Mouse (Mus musculus): ENCODE measurements around the gene Obsl1. TPM values are rescaled to one million over a fixed set of nuclear protein-coding genes. Genes with fewer than 3 reads are reported as not detected.

Gene Obsl1
- polyA plus RNA-seq, 2 experiments: 5.3 to 9.7 TPM

- H3K9ac ChIP-seq (replicated peaks): no peak overlapping the region
- H3K4me2 ChIP-seq (ENCODE audit: low read depth): no peak overlapping the region
- ATAC-seq (ENCODE audit: insufficient read depth): no peak
- no peak for TF ChIP-seq CTCF (IDR thresholded peaks at IDR 0.05; ENCODE audit: low read depth)
- no peak for TF ChIP-seq EP300 (IDR thresholded peaks at IDR 0.05; ENCODE audit: low read depth)
- H3K27ac ChIP-seq: no peak overlapping the region
- peaks cover 36% of the 10 kb centered on the region for H3K27me3 ChIP-seq (ENCODE audit: control insufficient read depth, insufficient read depth, low read length)
- no peaks in the 10 kb centered on the region for H3K36me3 ChIP-seq (replicated peaks; ENCODE audit: control insufficient read depth, insufficient read depth, low read depth)
- no peak for DNase-seq (ENCODE audit: low read depth in 3 of 3, low spot score in 3 of 3)
- no peak overlapping the region for H3K4me3 ChIP-seq (ENCODE audit: insufficient read depth in 1 of 2, low read depth in 2 of 2, low read length in 2 of 2)
- WGBS (ENCODE audit: insufficient replicate concordance): 86% methylated on average over 11 of the region's 11 CpGs
- H3K9me3 ChIP-seq (ENCODE audit: control insufficient read depth, low read length): no peaks in the 10 kb centered on the region
- peaks cover 7 to 9% of the 10 kb centered on the region in 2 experiments for H3K4me1 ChIP-seq (replicated peaks; ENCODE audit: control insufficient read depth in 2 of 2, insufficient read depth in 2 of 2, low read length in 1 of 2)
Observed at GRCm38 (mm10) chr1:75476441-75476840, 29.8 kb downstream of the Obsl1 start.

- Histone ChIP-seq H3K4me3 (ENCODE audit: insufficient read depth in 1 of 2, low read depth in 2 of 2, low read length in 2 of 2) (no peak overlapping the region), H3K27me3 (ENCODE audit: control insufficient read depth, insufficient read depth, low read length) (peaks cover 8% of the 10 kb centered on the region)
Observed at GRCm38 (mm10) chr1:75469287-75469825, 36.9 kb downstream of the Obsl1 start.

GRCm38 (mm10) chr1:75467215-75467927 lies 38.9 kb downstream of the Obsl1 start:
- H3K9ac ChIP-seq (replicated peaks): no peak overlapping the region
- DNase-seq (ENCODE audit: low read depth in 3 of 3, low spot score in 3 of 3): peak; percentile 46 to 61 (median 47)
- no peak overlapping the region for H3K4me2 ChIP-seq (ENCODE audit: low read depth)
- peak; percentile 10; the same call in 1 of the 2 replicates for ATAC-seq (ENCODE audit: insufficient read depth)
- no peaks in the 10 kb centered on the region for H3K36me3 ChIP-seq (replicated peaks; ENCODE audit: control insufficient read depth, insufficient read depth, low read depth)
- H3K27me3 ChIP-seq (ENCODE audit: control insufficient read depth, insufficient read depth, low read length): peaks cover 8% of the 10 kb centered on the region
- 6% methylated on average over 14 of the region's 14 CpGs for WGBS (ENCODE audit: insufficient replicate concordance)
- H3K9me3 ChIP-seq (ENCODE audit: control insufficient read depth, low read length): no peaks in the 10 kb centered on the region
- H3K27ac ChIP-seq: no peak overlapping the region
- H3K4me3 ChIP-seq (ENCODE audit: insufficient read depth in 1 of 2, low read depth in 2 of 2, low read length in 2 of 2): no peak overlapping the region
- peaks cover 18 to 30% of the 10 kb centered on the region in 2 experiments for H3K4me1 ChIP-seq (replicated peaks; ENCODE audit: control insufficient read depth in 2 of 2, insufficient read depth in 2 of 2, low read length in 1 of 2)
- TF ChIP-seq EP300 (IDR thresholded peaks at IDR 0.05; ENCODE audit: low read depth) (no peak), CTCF (IDR thresholded peaks at IDR 0.05; ENCODE audit: low read depth) (peak; percentile 89)

More at GRCm38 (mm10) chr1:75469287-75469825, 36.9 kb downstream of the Obsl1 start:
- ATAC-seq (ENCODE audit: insufficient read depth): no peak
- no peak for TF ChIP-seq EP300 (IDR thresholded peaks at IDR 0.05; ENCODE audit: low read depth)
- TF ChIP-seq CTCF (IDR thresholded peaks at IDR 0.05; ENCODE audit: low read depth): no peak
- DNase-seq (ENCODE audit: low read depth in 3 of 3, low spot score in 3 of 3): no peak
- Histone ChIP-seq H3K9me3 (ENCODE audit: control insufficient read depth, low read length) (no peaks in the 10 kb centered on the region), H3K36me3 (replicated peaks; ENCODE audit: control insufficient read depth, insufficient read depth, low read depth) (no peaks in the 10 kb centered on the region), H3K4me1 (replicated peaks; ENCODE audit: control insufficient read depth in 2 of 2, insufficient read depth in 2 of 2, low read length in 1 of 2) (peaks cover 6 to 12% of the 10 kb centered on the region in 2 experiments), H3K9ac (replicated peaks) (no peak overlapping the region), H3K27ac (no peak overlapping the region), H3K4me2 (ENCODE audit: low read depth) (no peak overlapping the region)
- 64% methylated on average over 17 of the region's 17 CpGs for whole genome bisulfite sequencing (ENCODE audit: insufficient replicate concordance)

DNA sequence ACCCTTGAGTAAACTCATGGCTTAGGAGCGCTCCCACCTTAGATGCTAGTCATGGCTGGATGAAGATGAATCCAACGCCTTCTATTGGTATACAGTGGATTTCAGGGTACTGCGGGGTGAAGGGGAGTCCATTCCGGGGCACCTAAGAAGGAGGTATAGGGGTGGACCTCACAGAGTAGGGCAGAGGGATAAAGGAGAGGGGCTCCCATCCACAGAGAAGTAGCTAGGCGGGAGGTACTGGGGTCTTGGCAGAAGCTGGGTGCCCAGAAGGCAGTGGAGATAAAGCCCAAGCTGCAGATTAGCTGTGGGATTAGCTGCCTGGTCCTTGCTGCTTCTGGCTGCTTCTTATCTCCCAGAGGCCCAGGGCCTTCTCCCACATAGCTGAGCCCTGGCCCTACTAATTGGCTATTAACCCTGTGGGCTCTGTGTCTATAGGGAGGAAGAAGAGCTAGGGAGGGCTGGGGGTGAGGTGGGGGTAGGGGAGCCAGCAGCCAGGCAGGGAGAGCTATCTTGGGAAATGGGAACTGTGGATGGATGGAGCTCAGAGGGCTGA lies 42.5 kb downstream of the Obsl1 start:
- DNase-seq (ENCODE audit: low read depth in 3 of 3, low spot score in 3 of 3) (peak in 2 of 3 experiments; percentile 50 to 58), ATAC-seq (ENCODE audit: insufficient read depth) (peak; percentile 86)
- H3K27me3 ChIP-seq (ENCODE audit: control insufficient read depth, insufficient read depth, low read length): peaks cover 21% of the 10 kb centered on the region
- peak overlapping the region; percentile 1 for H3K9ac ChIP-seq (replicated peaks)
- no peak overlapping the region; the same call in 1 of the 2 replicates for H3K27ac ChIP-seq
- TF ChIP-seq EP300 (IDR thresholded peaks at IDR 0.05; ENCODE audit: low read depth) (peak; percentile 70), CTCF (IDR thresholded peaks at IDR 0.05; ENCODE audit: low read depth) (no peak)
- peak overlapping the region; percentile 56 for H3K4me2 ChIP-seq (ENCODE audit: low read depth)
- 34% methylated on average over 5 of the region's 5 CpGs for WGBS (ENCODE audit: insufficient replicate concordance)
- H3K4me3 ChIP-seq (ENCODE audit: insufficient read depth in 1 of 2, low read depth in 2 of 2, low read length in 2 of 2): peak overlapping the region in 1 of 2 experiments; percentile 17; a peak in 1 of 4 replicates
- H3K9me3 ChIP-seq (ENCODE audit: control insufficient read depth, low read length): no peaks in the 10 kb centered on the region
- peaks cover 18 to 36% of the 10 kb centered on the region in 2 experiments for H3K4me1 ChIP-seq (replicated peaks; ENCODE audit: control insufficient read depth in 2 of 2, insufficient read depth in 2 of 2, low read length in 1 of 2)
- no peaks in the 10 kb centered on the region for H3K36me3 ChIP-seq (replicated peaks; ENCODE audit: control insufficient read depth, insufficient read depth, low read depth)

GRCm38 (mm10) chr1:75462636-75463035 lies 43.6 kb downstream of the Obsl1 start:
- no peaks in the 10 kb centered on the region for H3K9me3 ChIP-seq (ENCODE audit: control insufficient read depth, low read length)
- DNase-seq (ENCODE audit: low read depth in 3 of 3, low spot score in 3 of 3) (peak in 2 of 3 experiments; percentile 41), ATAC-seq (ENCODE audit: insufficient read depth) (peak; percentile 74)
- H3K9ac ChIP-seq (replicated peaks): peak overlapping the region; percentile 40; the same call in 1 of the 2 replicates
- H3K27me3 ChIP-seq (ENCODE audit: control insufficient read depth, insufficient read depth, low read length): peaks cover 32% of the 10 kb centered on the region
- no peaks in the 10 kb centered on the region for H3K36me3 ChIP-seq (replicated peaks; ENCODE audit: control insufficient read depth, insufficient read depth, low read depth)
- WGBS (ENCODE audit: insufficient replicate concordance): 0% methylated on average over 1 of the region's 1 CpGs
- H3K27ac ChIP-seq: peak overlapping the region; percentile 77
- H3K4me1 ChIP-seq (replicated peaks; ENCODE audit: control insufficient read depth in 2 of 2, insufficient read depth in 2 of 2, low read length in 1 of 2): peaks cover 18 to 38% of the 10 kb centered on the region in 2 experiments
- TF ChIP-seq EP300 (IDR thresholded peaks at IDR 0.05; ENCODE audit: low read depth): peak; percentile 60
- TF ChIP-seq CTCF (IDR thresholded peaks at IDR 0.05; ENCODE audit: low read depth): no peak
- H3K4me3 ChIP-seq (ENCODE audit: insufficient read depth in 1 of 2, low read depth in 2 of 2, low read length in 2 of 2): no peak overlapping the region
- peak overlapping the region; percentile 56; the same call in 1 of the 2 replicates for H3K4me2 ChIP-seq (ENCODE audit: low read depth)

All from liver, embryonic 14.5 days (tissue).